Mouse (Mus musculus): ENCODE data around the gene Spata19.

Spata19 gene

GRCm38 (mm10) chr9:27396500-27396899 is at the start of gene Spata19:
Gene Spata19, plus strand, starts transcription at chr9:27396800.
- DNase-seq (ENCODE audit: low read depth), result no peak

DNA sequence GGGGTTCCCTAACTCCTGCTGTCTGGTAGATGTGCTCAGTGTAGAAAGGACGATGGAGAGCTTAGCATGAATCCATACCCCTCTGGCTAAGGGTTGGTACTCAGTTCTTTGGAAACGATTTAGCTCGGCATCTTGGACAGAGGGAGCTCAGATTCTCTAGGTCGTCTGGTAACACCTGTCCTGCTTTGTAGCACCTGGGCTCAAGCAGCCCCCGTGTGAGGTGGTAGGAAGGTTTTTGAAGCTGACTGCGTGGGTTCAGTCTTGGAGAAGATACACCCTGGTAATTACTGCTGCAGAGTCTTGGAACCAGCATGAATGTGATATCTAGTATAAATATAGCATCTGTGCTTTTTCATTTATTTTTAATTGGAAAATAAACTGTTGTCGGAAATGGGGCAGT is 43.5 kb upstream of the Spata19 start:
- no peak for DNase-seq (ENCODE audit: low read depth)

- DNase-seq (ENCODE audit: low read depth), result no peak
Observed at GRCm38 (mm10) chr9:27357893-27358292, 38.7 kb upstream of the Spata19 start.

GRCm38 (mm10) chr9:27367231-27367630 is 29.4 kb upstream of the Spata19 start:
- no peak for DNase-seq (ENCODE audit: low read depth)

- DNase-seq (ENCODE audit: low read depth), result no peak
Observed at GRCm38 (mm10) chr9:27369108-27369507, 27.5 kb upstream of the Spata19 start.

DNA sequence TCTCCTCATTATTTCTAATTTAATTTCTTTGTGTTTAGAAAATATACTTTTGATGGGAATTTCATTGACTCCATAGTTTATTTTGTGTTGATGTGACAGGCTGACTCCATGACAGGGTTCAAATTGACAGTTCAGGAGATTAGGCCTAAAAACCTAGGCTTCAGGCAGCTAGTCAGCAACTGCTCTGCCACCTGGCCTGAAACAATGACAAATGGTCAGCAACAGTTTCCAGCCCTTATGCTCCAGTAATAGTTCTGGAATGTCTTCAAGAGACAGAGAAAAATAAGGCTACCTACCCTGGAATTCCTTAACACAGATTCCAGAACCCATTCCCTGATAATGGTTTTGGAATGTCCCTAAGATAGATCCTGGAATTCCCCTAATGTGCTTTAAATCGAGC is 20.9 kb upstream of the Spata19 start:
- DNase-seq (ENCODE audit: low read depth), result no peak

GRCm38 (mm10) chr9:27386951-27387350 is 9.6 kb upstream of the Spata19 start:
- no peak for DNase-seq (ENCODE audit: low read depth)

GRCm38 (mm10) chr9:27401169-27401568 is 4.6 kb downstream of the Spata19 start:
- no peak for DNase-seq (ENCODE audit: low read depth)

DNA sequence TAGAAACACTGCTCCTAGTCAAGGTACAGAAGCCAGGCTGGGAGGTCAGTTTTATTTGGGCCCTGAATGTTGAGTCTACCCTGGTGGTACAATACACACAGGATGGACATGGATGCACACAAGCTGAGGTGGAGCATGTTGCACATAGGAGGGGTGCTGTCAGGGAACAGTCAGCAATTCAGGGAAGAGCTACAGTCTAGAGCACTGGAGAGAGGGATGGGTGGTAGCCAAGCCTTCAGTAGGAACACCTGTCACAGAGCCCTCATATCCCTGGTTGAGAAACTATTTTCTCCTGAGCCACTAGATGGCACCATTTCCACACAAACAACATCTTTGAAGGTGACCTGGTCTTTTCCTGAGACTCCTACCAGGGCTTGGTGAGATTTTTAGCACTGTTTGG is 13.1 kb downstream of the Spata19 start:
- DNase-seq (ENCODE audit: low read depth), result peak; percentile 18

DNA sequence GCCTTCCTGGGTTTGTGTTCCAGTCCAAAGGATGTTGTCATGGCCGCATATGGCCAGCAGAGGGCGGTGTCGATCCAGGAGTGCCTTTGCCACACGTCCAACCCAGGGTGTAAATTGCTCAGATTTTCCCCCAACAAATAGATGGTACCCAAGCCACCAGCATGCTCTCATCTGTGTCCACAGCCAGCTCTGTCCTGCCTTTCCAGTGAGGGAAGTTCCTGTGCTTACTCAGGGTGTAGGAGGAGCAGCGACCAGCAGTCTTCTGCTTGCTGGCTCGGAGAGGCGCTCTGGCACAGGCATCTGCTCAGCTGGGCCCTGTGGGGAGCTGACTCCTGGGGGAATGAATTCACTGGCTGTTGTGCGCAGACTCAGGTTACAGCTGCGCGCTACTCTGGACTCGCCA is 17.5 kb downstream of the Spata19 start:
- peak; percentile 12 for DNase-seq (ENCODE audit: low read depth)

GRCm38 (mm10) chr9:27424511-27424910 is 27.9 kb downstream of the Spata19 start:
- DNase-seq (ENCODE audit: low read depth), result no peak

GRCm38 (mm10) chr9:27428552-27428951 is 32.0 kb downstream of the Spata19 start:
- DNase-seq (ENCODE audit: low read depth), result no peak

GRCm38 (mm10) chr9:27433301-27433700 is 36.7 kb downstream of the Spata19 start:
- no peak for DNase-seq (ENCODE audit: low read depth)

- DNase-seq (ENCODE audit: low read depth), result no peak
Observed at GRCm38 (mm10) chr9:27435936-27436335, 39.3 kb downstream of the Spata19 start.

DNA sequence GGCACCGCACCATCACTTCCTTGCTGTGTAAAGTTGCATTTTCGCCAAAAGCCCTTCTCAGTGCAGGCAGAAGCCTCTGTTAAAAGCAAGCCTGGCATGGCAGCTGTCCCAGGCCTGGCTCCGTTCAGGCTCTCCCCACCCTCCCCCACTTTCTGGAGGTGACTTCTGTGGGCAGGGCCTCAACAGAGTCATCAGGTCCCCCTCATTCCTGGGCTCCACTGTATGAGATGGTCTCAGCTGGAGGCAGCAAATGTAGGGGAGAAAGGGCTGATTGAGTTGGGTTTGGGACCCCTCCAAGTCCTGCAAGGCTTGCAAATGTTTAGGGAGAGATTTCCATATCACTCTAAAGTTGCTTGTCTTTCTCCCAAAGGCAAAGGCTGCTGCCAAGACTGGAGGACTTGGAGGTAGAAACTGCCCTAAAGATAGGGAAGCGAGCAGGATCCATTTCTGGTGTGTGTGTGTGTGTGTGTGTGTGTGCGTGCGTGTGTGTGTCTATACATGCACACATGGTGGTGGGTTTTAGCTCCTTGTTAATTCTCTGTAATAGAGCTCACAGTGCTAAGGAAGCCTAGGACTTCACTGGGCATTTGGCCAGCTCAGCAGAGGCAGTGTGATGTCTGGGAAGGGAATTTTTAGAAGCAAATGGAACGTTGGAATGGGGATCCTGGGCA is 40.9 kb downstream of the Spata19 start:
- DNase-seq (ENCODE audit: low read depth), result no peak

DNA sequence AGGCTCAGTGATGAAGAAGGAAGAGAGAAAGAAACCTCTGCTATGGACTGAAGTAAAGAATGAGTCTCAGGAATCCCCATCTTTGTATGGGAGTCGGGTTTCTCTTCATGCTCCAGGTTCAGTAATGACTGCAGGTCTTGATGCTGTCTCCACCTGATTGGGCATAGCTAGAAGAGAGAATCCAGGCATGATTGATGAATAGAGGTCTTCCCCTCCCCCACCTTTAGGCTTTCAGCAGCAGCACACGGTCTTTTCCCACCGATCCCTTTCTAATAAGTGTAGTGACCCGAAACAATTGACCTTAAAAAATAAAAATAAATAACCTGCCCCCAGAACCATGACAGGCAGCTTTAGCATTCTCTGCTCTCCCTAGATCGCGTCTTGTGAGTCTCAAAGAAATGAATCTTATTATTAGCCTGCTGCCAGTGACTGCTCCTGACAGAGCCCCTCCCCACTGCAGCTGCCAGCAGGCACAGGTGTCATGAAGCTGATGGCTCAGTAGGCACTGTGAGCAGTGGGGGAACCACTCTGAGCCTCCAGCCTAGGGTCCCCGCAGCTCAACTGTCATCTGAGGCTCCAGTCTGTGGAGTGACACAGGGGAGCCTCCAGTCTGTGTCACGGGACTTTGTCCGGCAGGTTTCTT is 53.3 kb downstream of the Spata19 start:
- DNase-seq (ENCODE audit: low read depth), result no peak
